Mouse (Mus musculus) heart, postnatal 0 days (tissue): ENCODE data around the gene Dbt.

ENCODE experiments used
- CTCF ChIP-seq: IDR thresholded peaks from 2 replicates; pipeline ENCODE4 v1.5.1; 2016; ENCODE audit warnings: antibody characterized with exemption, control low read depth, low read depth
- EP300 ChIP-seq: IDR thresholded peaks from 2 replicates; pipeline ENCODE4 v1.6.1; 2016; ENCODE audit warnings: antibody characterized with exemption, low read depth

- no peak for TF ChIP-seq EP300
- TF ChIP-seq CTCF = no peak
Observed at GRCm38 (mm10) chr3:116464318-116464717, 48.6 kb upstream of the Dbt start.
